Mouse (Mus musculus) kidney, embryonic 16.5 days (tissue): ENCODE results near the gene Rspo3. TPM values are rescaled to one million over a fixed set of nuclear protein-coding genes. Genes with fewer than 3 reads are reported as not detected.

Source experiments
- polyA plus RNA-seq: library from polyadenylated mRNA; unstranded; fragments of >200 nt; fragmentation: Nextera tagmentation; extraction: Ambion mirVana; gene quantifications from 2 replicates; pipeline ENCODE4 v1.2.1, GENCODE M21; 2015

The Rspo3 gene
- polyA plus RNA-seq, 1 experiment from 2014 or later, result 7.3 TPM

Other genes starting within 250 kb of the Rspo3 start
- gene Echdc1, start 222.7 kb downstream of the Rspo3 start, polyA plus RNA-seq, result 33.2 and 33.7 TPM in 2 replicates
- gene Rnf146, start 173.4 kb downstream of the Rspo3 start, polyA plus RNA-seq, result 54.7 and 57.4 TPM in 2 replicates